Mouse (Mus musculus) MEL (cell line): ENCODE measurements at regions not wholly inside any gene's neighbourhood (a gene's known extent, or its start where the extent isn't known, plus 50 kb on each side); places are given as distances from the start of the nearest gene placed in this dataset.

ENCODE experiments used
- CTCF ChIP-seq, 3 experiments: IDR thresholded peaks in 2 of 3; conservative IDR thresholded peaks in 1 of 3; 2 replicates each; pipeline ENCODE4 v1.5.1; 2011 to 2012; ENCODE audit warnings: low read length in 3 of 3, low read depth in 2 of 3, mild to moderate bottlenecking in 2 of 3, improper control_type of control experiment in 1 of 3, inconsistent platforms in 1 of 3, mixed read lengths in 1 of 3, moderate library complexity in 1 of 3; ENCODE audit not compliant: control insufficient read depth in 1 of 3, insufficient read depth in 1 of 3, poor library complexity in 1 of 3, severe bottlenecking in 1 of 3
- EP300 ChIP-seq, 2 experiments: IDR thresholded peaks; 2 replicates each; pipeline ENCODE4 v1.6.1; 2011; ENCODE audit warnings: improper control_type of control experiment in 2 of 2, low read length in 2 of 2, low read depth in 1 of 2, mild to moderate bottlenecking in 1 of 2
- GABPA ChIP-seq: IDR thresholded peaks from 2 replicates; pipeline ENCODE4 v1.6.1; 2012; ENCODE audit warnings: low read depth, mild to moderate bottlenecking, inconsistent platforms, low read length, improper control_type of control experiment, moderate library complexity
- HCFC1 ChIP-seq: IDR thresholded peaks from 2 replicates; pipeline ENCODE4 v1.6.1; 2012; ENCODE audit warnings: low read depth, mild to moderate bottlenecking, inconsistent platforms, low read length, improper control_type of control experiment, moderate library complexity
- POLR2A ChIP-seq, 2 experiments: IDR thresholded peaks; 2 replicates each; pipeline ENCODE4 v1.6.1; 2011 to 2012; ENCODE audit warnings: low read length in 2 of 2, mild to moderate bottlenecking in 2 of 2, control low read depth in 1 of 2, improper control_type of control experiment in 1 of 2, low read depth in 1 of 2, moderate library complexity in 1 of 2; ENCODE audit not compliant: control insufficient read depth in 1 of 2, insufficient read depth in 1 of 2, poor library complexity in 1 of 2
- TCF12 ChIP-seq: IDR thresholded peaks from 2 replicates; pipeline ENCODE4 v1.6.1; 2014; ENCODE audit warnings: low read depth, mild to moderate bottlenecking, inconsistent platforms, low read length, improper control_type of control experiment, moderate library complexity

GRCm38 (mm10) chr1:12583012-12583411 lies 1169.1 kb downstream of the A830018L16Rik start:
- TF ChIP-seq POLR2A (IDR thresholded peaks at IDR 0.05; ENCODE audit: control insufficient read depth in 1 of 2, insufficient read depth in 1 of 2, low read depth in 1 of 2, low read length in 2 of 2, poor library complexity in 1 of 2) (no peak), CTCF (IDR thresholded peaks at IDR 0.05 in 2 of 3, conservative IDR thresholded peaks at IDR 0.05 in 1 of 3; ENCODE audit: control insufficient read depth in 1 of 3, insufficient read depth in 1 of 3, low read depth in 2 of 3, low read length in 3 of 3, poor library complexity in 1 of 3, severe bottlenecking in 1 of 3) (no peak), EP300 (IDR thresholded peaks at IDR 0.05; ENCODE audit: low read depth in 1 of 2, low read length in 2 of 2) (no peak), HCFC1 (no peak), GABPA (no peak), TCF12 (no peak)
